Mouse (Mus musculus) limb, embryonic 14.5 days (tissue): ENCODE measurements around the gene Ddx3x. TPM values are rescaled to one million over a fixed set of nuclear protein-coding genes. Genes with fewer than 3 reads are reported as not detected.

Experiments used
- ATAC-seq: fragments of 200-750 bp; cut with Nextera tagmentation; 2 replicates; pipeline ENCODE4 v1.8.0; 2017; ENCODE audit warnings: low read depth, moderate number of reproducible peaks, moderate TSS enrichment; ENCODE audit not compliant: low FRiP score
- DNase-seq: peaks from one replicate; pipeline ENCODE4 v3.0.0-alpha.2; 2015; ENCODE audit warnings: low spot score
- H3K27ac ChIP-seq: fragments of 300-500 bp; sonication (generic); replicated peaks from 2 replicates; pipeline ENCODE4 v1.5.1; 2014; ENCODE audit warnings: low read depth, mild to moderate bottlenecking, low read length, moderate library complexity, mixed read lengths
- H3K27me3 ChIP-seq: fragments of 300-500 bp; sonication (generic); 2 replicates; pipeline ENCODE4 v1.6.1; 2014; ENCODE audit warnings: low read length, mixed read lengths; ENCODE audit not compliant: control insufficient read depth, insufficient read depth
- H3K36me3 ChIP-seq: fragments of 300-500 bp; sonication (generic); 2 replicates; pipeline ENCODE4 v1.6.1; 2014; ENCODE audit warnings: mild to moderate bottlenecking, low read length, moderate library complexity, mixed read lengths; ENCODE audit not compliant: control insufficient read depth, insufficient read depth
- H3K4me1 ChIP-seq: fragments of 300-500 bp; sonication (generic); 2 replicates; pipeline ENCODE4 v1.6.1; 2014; ENCODE audit warnings: antibody characterized with exemption, low read length, mixed read lengths; ENCODE audit not compliant: control insufficient read depth, insufficient read depth
- H3K4me2 ChIP-seq: fragments of 300-500 bp; sonication (generic); replicated peaks from 2 replicates; pipeline ENCODE4 v1.6.1; 2014; ENCODE audit warnings: low read depth, mild to moderate bottlenecking, low read length, moderate library complexity; ENCODE audit not compliant: severe bottlenecking
- H3K4me3 ChIP-seq: fragments of 300-500 bp; sonication (generic); replicated peaks from 2 replicates; pipeline ENCODE4 v1.5.1; 2014; ENCODE audit warnings: low read length
- H3K9ac ChIP-seq: fragments of 300-500 bp; sonication (generic); 2 replicates; pipeline ENCODE4 v1.6.1; 2014; ENCODE audit warnings: mild to moderate bottlenecking, low read depth, low read length, moderate library complexity; ENCODE audit not compliant: severe bottlenecking
- H3K9me3 ChIP-seq: fragments of 300-500 bp; sonication (generic); 2 replicates; pipeline ENCODE4 v1.6.1; 2016; ENCODE audit warnings: low read length; ENCODE audit not compliant: control insufficient read depth
- POLR2A ChIP-seq: fragments of 200-500 bp; IDR thresholded peaks from 2 replicates; pipeline ENCODE4 v1.8.0; 2012; ENCODE audit warnings: inconsistent platforms, mild to moderate bottlenecking, moderate library complexity, borderline replicate concordance; ENCODE audit not compliant: insufficient read depth, insufficient read length; ENCODE audit errors: extremely low read depth
- WGBS: fragments of 180-500 bp; shearing (Covaris S2); extraction: QIAGEN DNeasy Blood & Tissue Kit; methylation state at CpG from one replicate; pipeline ENCODE4 v1.1.7; 2014; 5-methylcytosine and 5-hydroxymethylcytosine counted together
- polyA plus RNA-seq, 2 experiments: library from polyadenylated mRNA; depleted of rRNA in 1 of 2; stranded (reverse) in 1 of 2; unstranded in 1 of 2; fragments of >200 nt; fragmentation: Nextera tagmentation in 1 of 2; extraction: Ambion mirVana in 1 of 2; gene quantifications; 2 replicates each; pipeline versions ENCODE4 v1.2.1 to v1.2.3; 2012 to 2014

The Ddx3x gene
- polyA plus RNA-seq, 2 experiments = 100 to 126 TPM

- Histone ChIP-seq H3K9ac (peak overlapping the region; percentile 63), H3K27ac (peak overlapping the region; percentile 98), H3K4me3 (peak overlapping the region; percentile 35), H3K9me3 (no peaks in the 10 kb centered on the region), H3K36me3 (no peaks in the 10 kb centered on the region), H3K27me3 (no peaks in the 10 kb centered on the region), H3K4me2 (peak overlapping the region; percentile 64), H3K4me1 (peaks cover 13% of the 10 kb centered on the region)
- 13% methylated on average over 24 of the region's 24 CpGs for WGBS
- DNase-seq = peak; percentile 95
- 0 out of 2 replicates have a peak, but pooled peaks have one; percentile 38 for TF ChIP-seq POLR2A
- peak; percentile 94 for ATAC-seq
Observed at GRCm38 (mm10) chrX:13242320-13243096, 38.3 kb upstream of the Ddx3x start.

DNA sequence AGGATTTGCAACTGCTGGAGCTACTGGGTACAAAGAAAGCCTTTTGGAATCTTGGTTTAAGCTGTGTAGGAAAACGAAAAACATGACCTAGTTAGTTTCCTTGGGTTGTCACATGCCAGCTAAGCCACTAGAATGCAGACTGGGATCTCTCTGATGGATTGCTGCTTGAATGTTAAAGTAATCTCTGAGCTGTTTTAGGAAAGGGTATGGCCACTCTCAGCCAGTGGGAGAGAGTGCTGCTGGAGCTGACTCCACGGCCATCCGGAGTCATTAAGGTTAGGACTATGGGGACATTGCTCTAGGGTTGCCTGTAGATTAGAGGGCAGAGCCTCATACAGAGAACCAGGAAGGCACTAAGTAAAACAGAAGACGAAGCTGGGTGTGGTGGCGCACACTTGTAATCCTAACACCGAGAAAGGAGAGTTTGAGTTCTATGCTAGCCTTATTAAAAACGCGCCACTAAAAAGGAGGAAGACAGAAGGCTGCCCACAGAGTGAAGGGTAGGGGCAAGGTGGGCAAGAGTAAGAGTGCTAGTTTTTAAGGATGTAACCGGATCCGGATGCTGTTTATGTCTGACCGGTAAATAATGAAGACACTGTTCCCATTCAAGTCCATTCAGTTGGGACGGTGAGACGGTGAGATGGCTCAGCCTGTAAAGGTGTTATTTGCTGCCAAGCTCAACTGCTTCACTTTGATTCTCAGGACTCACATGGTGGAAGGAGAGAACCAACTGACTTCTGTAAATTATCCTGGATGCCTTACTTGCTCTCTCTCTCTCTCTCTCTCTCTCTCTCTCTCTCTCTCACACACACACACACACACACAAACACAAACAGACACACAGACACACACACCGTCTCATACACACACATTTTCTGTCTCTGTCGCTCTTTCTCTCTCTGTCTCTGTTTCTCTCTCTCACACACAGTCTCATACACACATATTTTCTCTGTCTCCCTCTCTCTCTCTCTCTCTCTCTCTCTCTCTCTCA lies 37.3 kb upstream of the Ddx3x start:
- Histone ChIP-seq H3K36me3 (no peaks in the 10 kb centered on the region), H3K27ac (peak overlapping the region; percentile 98), H3K4me1 (peaks cover 13% of the 10 kb centered on the region), H3K9me3 (no peaks in the 10 kb centered on the region), H3K9ac (peak overlapping the region; percentile 63), H3K4me3 (peak overlapping the region; percentile 26), H3K27me3 (no peaks in the 10 kb centered on the region), H3K4me2 (peak overlapping the region; percentile 64)
- no peak for TF ChIP-seq POLR2A
- DNase-seq (no peak), ATAC-seq (no peak)
- WGBS = 20% methylated on average over 15 of the region's 15 CpGs

DNA sequence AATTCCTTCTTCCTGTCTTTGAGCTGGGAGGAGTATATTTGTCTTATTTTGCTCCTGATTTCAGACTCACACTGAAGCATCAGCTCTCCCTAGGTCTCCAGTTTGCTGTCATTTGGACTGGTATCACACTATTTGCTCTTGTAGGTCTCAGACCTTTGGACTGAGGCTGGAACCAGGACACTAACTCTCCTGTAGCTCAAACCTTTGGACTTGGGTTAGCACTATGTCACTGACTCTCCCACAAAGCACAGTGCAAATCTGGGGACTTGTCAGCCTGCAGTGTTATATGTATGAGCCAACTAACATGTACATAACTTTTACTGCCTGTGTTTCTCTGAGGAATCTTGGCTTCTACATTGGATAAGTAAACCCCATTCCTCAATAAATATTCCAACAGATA lies 36.2 kb upstream of the Ddx3x start:
- ATAC-seq (no peak), DNase-seq (no peak)
- no peaks in the 10 kb centered on the region for H3K9me3 ChIP-seq
- no peak overlapping the region for H3K4me2 ChIP-seq
- H3K4me1 ChIP-seq = peaks cover 13% of the 10 kb centered on the region
- H3K27me3 ChIP-seq = no peaks in the 10 kb centered on the region
- H3K36me3 ChIP-seq = no peaks in the 10 kb centered on the region
- H3K9ac ChIP-seq = no peak overlapping the region
- no peak overlapping the region for H3K27ac ChIP-seq
- TF ChIP-seq POLR2A = no peak
- no peak overlapping the region for H3K4me3 ChIP-seq

DNA sequence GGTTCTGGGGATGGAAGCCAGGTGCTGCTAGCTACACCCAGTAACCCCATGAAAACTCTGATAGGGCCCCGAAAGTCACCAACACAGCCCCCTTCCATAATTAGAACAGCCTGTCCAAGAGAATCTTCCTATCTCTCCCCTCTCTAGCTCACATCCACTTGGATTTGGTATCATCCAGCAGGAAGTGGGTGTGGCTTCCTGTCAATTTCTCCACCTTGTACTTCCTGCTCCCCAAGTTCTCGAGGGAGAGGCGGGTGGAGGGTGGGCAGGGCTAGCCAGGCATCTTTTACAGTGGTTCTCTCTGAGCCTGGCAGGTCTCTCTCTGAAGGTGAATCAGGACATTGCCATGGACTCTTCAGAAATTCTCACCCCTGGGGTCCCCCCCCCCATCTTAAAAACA lies 35.7 kb upstream of the Ddx3x start:
- no peak overlapping the region for H3K4me2 ChIP-seq
- WGBS = 70% methylated on average over 3 of the region's 3 CpGs
- no peaks in the 10 kb centered on the region for H3K9me3 ChIP-seq
- peak; percentile 13 for DNase-seq
- no peak overlapping the region for H3K27ac ChIP-seq
- H3K9ac ChIP-seq = no peak overlapping the region
- H3K4me3 ChIP-seq = no peak overlapping the region
- no peak for TF ChIP-seq POLR2A
- H3K27me3 ChIP-seq = no peaks in the 10 kb centered on the region
- ATAC-seq = no peak
- H3K4me1 ChIP-seq = peaks cover 13% of the 10 kb centered on the region
- H3K36me3 ChIP-seq = no peaks in the 10 kb centered on the region

DNA sequence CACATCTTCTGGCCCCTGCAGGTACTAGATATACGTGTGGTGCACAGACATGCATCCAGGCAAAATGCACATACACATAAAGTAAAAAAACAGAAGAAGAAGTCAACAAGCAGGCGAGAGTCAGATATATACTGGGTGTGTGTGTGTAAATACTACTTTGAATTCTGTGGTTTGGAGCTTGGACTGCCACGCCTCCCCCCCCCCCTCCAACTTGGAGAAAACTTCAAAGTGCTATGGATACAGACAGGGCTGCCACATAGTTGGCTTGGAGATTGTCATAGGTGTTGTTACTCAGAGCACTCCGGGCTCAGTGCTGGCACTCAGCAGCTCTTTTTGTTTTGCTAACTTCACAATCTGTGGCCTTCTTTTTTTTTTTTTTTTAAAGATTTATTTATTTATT lies 29.1 kb upstream of the Ddx3x start:
- H3K27me3 ChIP-seq = no peaks in the 10 kb centered on the region
- no peak for ATAC-seq

More for the DNA sequence above, 29.1 kb upstream of the Ddx3x start:
- DNase-seq = no peak
- no peaks in the 10 kb centered on the region for H3K36me3 ChIP-seq
- no peak for TF ChIP-seq POLR2A
- H3K9me3 ChIP-seq = no peaks in the 10 kb centered on the region
- H3K4me1 ChIP-seq = no peaks in the 10 kb centered on the region
- 81% methylated on average over 4 of the region's 4 CpGs for WGBS
- no peak overlapping the region for H3K9ac ChIP-seq
- H3K4me3 ChIP-seq = no peak overlapping the region
- no peak overlapping the region for H3K4me2 ChIP-seq
- no peak overlapping the region for H3K27ac ChIP-seq
